Mouse (Mus musculus) liver, adult 2 months (tissue): ENCODE results near the gene Impg2.

Experiments used
- CTCF ChIP-seq: fragments of 200-500 bp; IDR thresholded peaks from 2 replicates; pipeline ENCODE4 v1.5.1; 2011; ENCODE audit warnings: low read depth, low read length, control low read depth
- POLR2A ChIP-seq: fragments of 200-500 bp; IDR thresholded peaks from 2 replicates; pipeline ENCODE4 v1.6.1; 2011; ENCODE audit warnings: low read length, control low read depth; ENCODE audit not compliant: insufficient read depth; ENCODE audit errors: extremely low read depth

- TF ChIP-seq POLR2A (no peak), CTCF (no peak)
Observed at GRCm38 (mm10) chr16:56279060-56279459, 74.9 kb downstream of the Impg2 start.
